Mouse (Mus musculus) forebrain, embryonic 11.5 days (tissue): ENCODE results near the gene Krtcap2. TPM values are rescaled to one million over a fixed set of nuclear protein-coding genes. Genes with fewer than 3 reads are reported as not detected.
A peak's percentile ranks its signal among the peaks of the same experiment; 100 is the strongest.
"Not testable (repeated sequence)": the region's sequence is repeated elsewhere in the genome, so short reads cannot be mapped to it uniquely, and the experiment has no call there.

Source experiments
- ATAC-seq: fragments of 200-750 bp; cut with Nextera tagmentation; replicated peaks from 2 replicates; pipeline ENCODE4 v1.8.0; 2017; ENCODE audit warnings: moderate TSS enrichment; ENCODE audit not compliant: low FRiP score
- DNase-seq: peaks from one replicate; pipeline ENCODE4 v3.0.0-alpha.2; 2017; ENCODE audit warnings: low spot score
- H3K27ac ChIP-seq: fragments of 300-500 bp; sonication (generic); 2 replicates; pipeline ENCODE4 v1.5.1; 2014; ENCODE audit warnings: low read depth, low read length
- H3K27me3 ChIP-seq: fragments of 300-500 bp; sonication (generic); 2 replicates; pipeline ENCODE4 v1.6.1; 2014; ENCODE audit warnings: mild to moderate bottlenecking, low read length, mixed read lengths; ENCODE audit not compliant: control insufficient read depth, insufficient read depth
- H3K36me3 ChIP-seq: fragments of 300-500 bp; sonication (generic); 2 replicates; pipeline ENCODE4 v1.6.1; 2014; ENCODE audit warnings: mild to moderate bottlenecking, low read length, moderate library complexity, mixed read lengths; ENCODE audit not compliant: control insufficient read depth, insufficient read depth
- H3K4me1 ChIP-seq: fragments of 300-500 bp; sonication (generic); replicated peaks from 2 replicates; pipeline ENCODE4 v1.6.1; 2014; ENCODE audit warnings: low read length, mixed read lengths; ENCODE audit not compliant: control insufficient read depth, insufficient read depth
- H3K4me2 ChIP-seq: fragments of 300-500 bp; sonication (generic); 2 replicates; pipeline ENCODE4 v1.6.1; 2014; ENCODE audit warnings: low read depth, mild to moderate bottlenecking, low read length, moderate library complexity, mixed read lengths; ENCODE audit not compliant: severe bottlenecking
- H3K4me3 ChIP-seq: fragments of 300-500 bp; sonication (generic); 2 replicates; pipeline ENCODE4 v1.5.1; 2014; ENCODE audit warnings: low read depth, low read length
- H3K9ac ChIP-seq: fragments of 300-500 bp; sonication (generic); 2 replicates; pipeline ENCODE4 v1.6.1; 2014; ENCODE audit warnings: low read length
- H3K9me3 ChIP-seq: fragments of 300-500 bp; sonication (generic); 2 replicates; pipeline ENCODE4 v1.6.1; 2016; ENCODE audit warnings: low read length, mixed read lengths; ENCODE audit not compliant: control insufficient read depth
- WGBS: fragments of 180-500 bp; shearing (Covaris S2); extraction: QIAGEN DNeasy Blood & Tissue Kit; methylation state at CpG from one replicate; pipeline ENCODE4 v1.1.7; 2014; 5-methylcytosine and 5-hydroxymethylcytosine counted together
- polyA plus RNA-seq: library from polyadenylated mRNA; unstranded; fragments of >200 nt; fragmentation: Nextera tagmentation; extraction: Ambion mirVana; gene quantifications from 2 replicates; pipeline ENCODE4 v1.2.1, GENCODE M21; 2014

Gene Krtcap2
- polyA plus RNA-seq, 1 experiment from 2014 or later = 252 TPM

GRCm38 (mm10) chr3:89208736-89209135 is 37.0 kb upstream of the Krtcap2 start:
- Histone ChIP-seq H3K9me3 (no peaks in the 10 kb centered on the region), H3K4me1 (0 out of 2 replicates have a peak, but pooled peaks cover 7% of the 10 kb centered on the region), H3K4me2 (no peak overlapping the region), H3K4me3 (no peak overlapping the region), H3K9ac (no peak overlapping the region), H3K27me3 (no peaks in the 10 kb centered on the region), H3K36me3 (no peaks in the 10 kb centered on the region; the same call in 1 of the 2 replicates), H3K27ac (no peak overlapping the region)
- WGBS = 89% methylated on average over 6 of the region's 6 CpGs
- DNase-seq (no peak), ATAC-seq (no peak)

- Histone ChIP-seq H3K9me3 (no peaks in the 10 kb centered on the region), H3K27me3 (no peaks in the 10 kb centered on the region), H3K4me3 (no peak overlapping the region), H3K4me2 (no peak overlapping the region), H3K27ac (no peak overlapping the region), H3K9ac (no peak overlapping the region), H3K4me1 (peaks cover 8% of the 10 kb centered on the region; the same call in 1 of the 2 replicates), H3K36me3 (no peaks in the 10 kb centered on the region; the same call in 1 of the 2 replicates)
- DNase-seq = peak; percentile 37
- no peak for ATAC-seq
- WGBS = 92% methylated on average over 7 of the region's 7 CpGs
Measured at GRCm38 (mm10) chr3:89209731-89210130, 36.0 kb upstream of the Krtcap2 start.

GRCm38 (mm10) chr3:89210162-89210561 is 35.6 kb upstream of the Krtcap2 start:
- peaks cover 10% of the 10 kb centered on the region for H3K4me1 ChIP-seq
- H3K27ac ChIP-seq = no peak overlapping the region
- H3K9me3 ChIP-seq = no peaks in the 10 kb centered on the region
- no peak overlapping the region for H3K9ac ChIP-seq
- 88% methylated on average over 13 of the region's 13 CpGs for WGBS
- no peaks in the 10 kb centered on the region; the same call in 1 of the 2 replicates for H3K36me3 ChIP-seq
- no peaks in the 10 kb centered on the region for H3K27me3 ChIP-seq
- no peak overlapping the region for H3K4me3 ChIP-seq
- DNase-seq (no peak), ATAC-seq (no peak)
- H3K4me2 ChIP-seq = no peak overlapping the region

- Histone ChIP-seq H3K4me3 (no peak overlapping the region), H3K4me2 (no peak overlapping the region), H3K27me3 (no peaks in the 10 kb centered on the region), H3K4me1 (peaks cover 16% of the 10 kb centered on the region), H3K27ac (no peak overlapping the region), H3K9me3 (no peaks in the 10 kb centered on the region), H3K36me3 (no peaks in the 10 kb centered on the region; the same call in 1 of the 2 replicates), H3K9ac (no peak overlapping the region)
- no peak for ATAC-seq
- DNase-seq = no peak
- 90% methylated on average over 7 of the region's 7 CpGs for WGBS
Measured at GRCm38 (mm10) chr3:89210731-89211130, 35.0 kb upstream of the Krtcap2 start.

- H3K9ac ChIP-seq = peak overlapping the region; percentile 80
- H3K9me3 ChIP-seq = no peaks in the 10 kb centered on the region
- WGBS = under 1% methylated on average over 69 of the region's 69 CpGs
- DNase-seq = peak; percentile 97
- peak overlapping the region; percentile 81 for H3K4me3 ChIP-seq
- H3K36me3 ChIP-seq = no peaks in the 10 kb centered on the region; the same call in 1 of the 2 replicates
- peak overlapping the region; percentile 99 for H3K27ac ChIP-seq
- ATAC-seq = peak; percentile 87
- H3K4me2 ChIP-seq = peak overlapping the region; percentile 87
- peaks cover 23% of the 10 kb centered on the region for H3K4me1 ChIP-seq
- no peaks in the 10 kb centered on the region for H3K27me3 ChIP-seq
Measured at GRCm38 (mm10) chr3:89213803-89214530, 31.8 kb upstream of the Krtcap2 start.

GRCm38 (mm10) chr3:89214681-89215411 is 30.9 kb upstream of the Krtcap2 start, which contains the start of gene Thbs3:
Gene Thbs3, plus strand, starts transcription at chr3:89215180.
- H3K4me2 ChIP-seq = peak within 1 kb of the TSS; percentile 87
- H3K36me3 ChIP-seq = no peaks in the 10 kb centered on the region
- no peaks in the 10 kb centered on the region for H3K27me3 ChIP-seq
- peak within 1 kb of the TSS; percentile 80 for H3K9ac ChIP-seq
- WGBS = under 1% methylated on average over 17 of the region's 19 CpGs
- peak within 1 kb of the TSS; percentile 99 for H3K27ac ChIP-seq
- H3K9me3 ChIP-seq = no peaks in the 10 kb centered on the region
- H3K4me3 ChIP-seq = peak within 1 kb of the TSS; percentile 81
- DNase-seq (peak; percentile 87), ATAC-seq (peak; percentile 18; the same call in 1 of the 2 replicates)
- peaks cover 23% of the 10 kb centered on the region for H3K4me1 ChIP-seq

GRCm38 (mm10) chr3:89215853-89216252 is 29.9 kb upstream of the Krtcap2 start:
- DNase-seq = peak; percentile 92
- no peaks in the 10 kb centered on the region for H3K36me3 ChIP-seq
- 0% methylated on average over 6 of the region's 6 CpGs for WGBS
- H3K27ac ChIP-seq = peak overlapping the region; percentile 99
- H3K27me3 ChIP-seq = no peaks in the 10 kb centered on the region
- peak overlapping the region; percentile 87 for H3K4me2 ChIP-seq
- H3K9me3 ChIP-seq = no peaks in the 10 kb centered on the region
- peaks cover 24% of the 10 kb centered on the region for H3K4me1 ChIP-seq
- peak; percentile 28 for ATAC-seq
- H3K9ac ChIP-seq = peak overlapping the region; percentile 80
- H3K4me3 ChIP-seq = peak overlapping the region; percentile 81

GRCm38 (mm10) chr3:89216407-89216806 is 29.4 kb upstream of the Krtcap2 start:
- peaks cover 27% of the 10 kb centered on the region for H3K4me1 ChIP-seq
- H3K4me3 ChIP-seq, H3K36me3 ChIP-seq, DNase-seq, H3K9me3 ChIP-seq, ATAC-seq, H3K27me3 ChIP-seq: not testable (repeated sequence)
- 75% methylated on average over 7 of the region's 7 CpGs for WGBS
- H3K9ac ChIP-seq = 0 out of 2 replicates have a peak overlapping the region, but pooled peaks have one; percentile 80
- H3K4me2 ChIP-seq = peak overlapping the region; percentile 87; the same call in 1 of the 2 replicates
- peak overlapping the region; percentile 34; the same call in 1 of the 2 replicates for H3K27ac ChIP-seq
